Mouse (Mus musculus): Measurements from ENCODE around the gene Nifk. TPM values are rescaled to one million over a fixed set of nuclear protein-coding genes. Genes with fewer than 3 reads are reported as not detected.

The Nifk gene
- polyA plus RNA-seq, 1 experiment, result 40.0 TPM

DNA sequence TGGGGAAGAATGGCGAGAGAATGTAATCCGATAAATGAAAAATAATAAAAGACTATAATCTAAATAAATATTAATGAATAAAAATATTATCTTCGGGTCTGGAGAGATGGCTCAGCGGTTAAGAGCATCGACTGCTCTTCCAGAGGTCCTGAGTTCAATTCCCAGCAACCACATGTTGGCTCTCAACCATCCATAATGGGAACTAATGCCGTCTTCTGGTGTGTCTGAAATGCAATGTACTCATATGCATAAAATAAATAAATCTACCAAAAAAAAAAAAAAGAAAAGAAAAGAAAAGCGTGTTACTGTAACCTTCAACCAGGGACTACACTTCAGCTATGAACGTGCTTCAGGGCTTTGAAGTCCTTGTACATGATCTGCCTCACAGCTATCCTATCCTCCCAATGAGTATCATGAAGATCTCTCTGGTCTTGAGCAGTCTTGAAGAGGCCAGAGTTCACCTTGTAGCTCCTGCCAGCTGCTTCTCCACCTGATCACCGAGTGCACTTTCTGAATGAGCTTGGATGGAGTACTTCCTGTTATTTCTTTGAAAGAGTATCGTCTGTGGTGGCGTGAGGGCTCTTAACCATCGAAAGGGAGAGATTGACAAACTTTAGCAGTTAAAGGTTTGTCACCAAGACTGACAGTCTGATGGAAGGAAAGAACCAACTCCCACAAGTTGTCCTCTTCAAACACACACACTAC, 9.9 kb upstream of the Nifk start, which contains the start of gene Tsn:
Gene Tsn (minus strand): TSS at position 118 of the 705 bp plus-strand sequence.
- Histone ChIP-seq H3K4me3 (replicated peaks; ENCODE audit: control insufficient read depth, low read depth, low read length) (peak within 1 kb of the TSS; percentile 100), H3K27ac (ENCODE audit: control insufficient read depth, insufficient read depth, low read depth, low read length, poor library complexity) (peak within 1 kb of the TSS; percentile 97), H3K4me1 (ENCODE audit: control insufficient read depth, insufficient read depth, low read length) (no peaks in the 10 kb centered on the region; the same call in 1 of the 2 replicates)
- TF ChIP-seq POLR2A (IDR thresholded peaks at IDR 0.05; ENCODE audit: borderline replicate concordance, control insufficient read depth, low read depth, low read length), result no peak
- TF ChIP-seq CTCF (IDR thresholded peaks at IDR 0.05; ENCODE audit: control insufficient read depth, insufficient read depth, low read length), result no peak
- 27% methylated on average over 12 of the region's 12 CpGs for WGBS

DNA sequence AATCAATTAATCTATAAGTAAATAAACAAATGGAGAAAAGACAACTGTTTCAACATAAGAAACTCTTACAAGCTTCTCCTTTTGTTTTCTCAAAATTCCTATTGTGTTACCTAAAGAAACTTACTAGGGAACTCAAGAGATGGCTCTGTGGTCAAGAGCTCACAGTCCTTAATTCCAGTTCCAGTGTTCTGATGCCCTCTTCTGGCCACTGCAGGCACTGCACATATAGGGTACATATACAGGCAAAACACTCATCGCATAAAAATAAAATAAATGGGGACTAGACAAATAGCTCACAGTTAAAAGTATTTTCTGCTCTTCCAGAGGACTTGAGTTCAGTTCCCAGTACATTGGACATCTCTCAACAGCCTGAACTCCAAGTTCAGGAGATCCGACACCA, 943 bp upstream of the Nifk start:
- 74% methylated on average over 2 of the region's 2 CpGs for WGBS

DNA sequence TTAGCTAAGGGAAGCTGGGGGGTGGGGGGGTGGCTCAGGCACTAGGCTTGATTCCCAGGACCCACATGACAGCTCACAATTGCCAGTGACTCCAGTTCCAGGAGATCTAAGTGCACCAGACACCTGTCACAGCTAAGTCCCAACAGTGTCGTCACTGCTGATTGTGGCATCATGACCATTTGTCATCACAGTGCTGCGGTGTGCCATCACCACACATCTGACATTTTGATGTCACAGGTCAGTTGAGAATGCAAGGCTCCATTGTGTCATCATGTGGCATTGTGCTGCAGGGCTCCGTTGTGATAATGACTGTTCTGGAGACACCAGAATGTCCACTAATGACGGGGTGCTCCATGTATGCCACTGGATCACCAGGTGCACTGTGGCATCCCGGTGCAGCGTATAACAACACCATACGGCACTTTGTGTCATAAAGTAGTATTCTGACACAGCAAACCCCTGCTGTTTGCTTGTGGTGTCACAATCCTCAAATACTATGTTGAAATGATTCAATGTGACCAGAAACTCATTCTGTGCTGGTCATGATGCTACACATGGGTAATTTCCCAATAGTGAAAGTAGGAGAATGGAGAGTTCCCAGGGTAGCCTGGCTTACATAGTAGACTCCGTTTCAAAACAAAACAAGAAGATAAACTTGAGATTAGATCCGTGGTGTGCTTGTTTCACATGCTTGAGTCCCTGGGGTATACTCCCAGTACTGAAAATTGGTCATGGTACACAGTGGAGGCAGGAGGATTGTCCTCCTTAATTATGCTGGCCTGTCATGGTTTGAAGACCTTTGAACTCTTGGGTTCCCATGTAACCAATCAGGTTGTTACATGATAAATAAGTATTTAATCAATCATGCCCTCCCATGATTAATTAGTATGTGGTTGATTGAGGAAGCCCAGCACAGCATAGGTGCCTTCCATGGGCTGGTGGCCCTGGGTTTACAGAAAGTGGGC, 13.4 kb downstream of the Nifk start:
- Histone ChIP-seq H3K4me1 (ENCODE audit: control insufficient read depth, insufficient read depth, low read length) (no peaks in the 10 kb centered on the region), H3K27ac (ENCODE audit: control insufficient read depth, insufficient read depth, low read depth, low read length, poor library complexity) (no peak overlapping the region), H3K4me3 (replicated peaks; ENCODE audit: control insufficient read depth, low read depth, low read length) (no peak overlapping the region)
- 62% methylated on average over 9 of the region's 9 CpGs for WGBS
- TF ChIP-seq POLR2A (IDR thresholded peaks at IDR 0.05; ENCODE audit: borderline replicate concordance, control insufficient read depth, low read depth, low read length) (no peak), CTCF (IDR thresholded peaks at IDR 0.05; ENCODE audit: control insufficient read depth, insufficient read depth, low read length) (no peak)

More for the DNA sequence above, 943 bp upstream of the Nifk start:
- H3K4me1 ChIP-seq (ENCODE audit: control insufficient read depth, insufficient read depth, low read length), result peaks cover 1% of the 10 kb centered on the region; the same call in 1 of the 2 replicates
- H3K4me3 ChIP-seq (replicated peaks; ENCODE audit: control insufficient read depth, low read depth, low read length), result no peak overlapping the region
- no peak overlapping the region for H3K27ac ChIP-seq (ENCODE audit: control insufficient read depth, insufficient read depth, low read depth, low read length, poor library complexity)
- no peak for TF ChIP-seq POLR2A (IDR thresholded peaks at IDR 0.05; ENCODE audit: borderline replicate concordance, control insufficient read depth, low read depth, low read length)
- 0 out of 2 replicates have a peak, but pooled peaks have one; percentile 17 for TF ChIP-seq CTCF (IDR thresholded peaks at IDR 0.05; ENCODE audit: control insufficient read depth, insufficient read depth, low read length)

DNA sequence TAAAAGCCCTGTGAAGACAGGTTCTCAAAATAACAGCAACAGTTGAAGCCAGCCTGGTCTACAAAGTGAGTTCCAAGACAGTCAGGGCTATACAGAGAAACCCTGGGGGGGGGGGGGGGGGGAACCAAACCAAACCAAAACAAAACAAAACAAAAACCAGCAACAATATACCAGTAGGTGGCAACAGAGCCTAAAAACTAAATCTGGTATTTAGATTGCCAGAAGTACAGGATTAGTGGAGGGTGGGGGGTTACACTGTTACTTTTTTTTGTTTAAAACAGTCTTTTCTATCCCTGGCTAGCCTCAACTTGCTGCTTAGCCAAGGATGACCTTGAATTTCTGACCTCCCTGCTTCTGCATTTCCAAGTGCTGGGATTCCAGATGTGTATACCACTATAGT, 14.2 kb downstream of the Nifk start:
- TF ChIP-seq CTCF (IDR thresholded peaks at IDR 0.05; ENCODE audit: control insufficient read depth, insufficient read depth, low read length) (no peak), POLR2A (IDR thresholded peaks at IDR 0.05; ENCODE audit: borderline replicate concordance, control insufficient read depth, low read depth, low read length) (no peak)
- Histone ChIP-seq H3K4me1 (ENCODE audit: control insufficient read depth, insufficient read depth, low read length) (no peaks in the 10 kb centered on the region), H3K27ac (ENCODE audit: control insufficient read depth, insufficient read depth, low read depth, low read length, poor library complexity) (no peak overlapping the region), H3K4me3 (replicated peaks; ENCODE audit: control insufficient read depth, low read depth, low read length) (no peak overlapping the region)

DNA sequence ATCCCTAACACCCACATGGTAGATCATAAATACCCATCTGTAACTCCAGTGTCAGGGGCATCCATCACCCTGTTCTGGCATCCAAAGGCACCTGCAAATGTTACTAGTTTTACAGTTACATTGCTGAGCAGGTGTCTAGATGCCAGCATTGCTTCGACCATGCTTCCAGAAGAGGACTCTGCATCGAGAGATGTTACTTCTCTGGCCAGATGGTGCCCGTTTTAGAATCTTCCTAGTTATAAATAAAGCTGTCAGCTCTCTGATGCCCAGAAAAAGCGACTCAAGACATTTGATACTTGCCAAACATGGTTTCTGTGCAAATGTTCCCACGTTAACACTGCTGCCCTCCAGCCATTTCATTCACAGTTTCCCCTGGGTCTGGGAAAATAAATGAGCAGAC, 16.3 kb downstream of the Nifk start:
- H3K4me1 ChIP-seq (ENCODE audit: control insufficient read depth, insufficient read depth, low read length), result no peaks in the 10 kb centered on the region
- H3K27ac ChIP-seq (ENCODE audit: control insufficient read depth, insufficient read depth, low read depth, low read length, poor library complexity), result no peak overlapping the region
- TF ChIP-seq POLR2A (IDR thresholded peaks at IDR 0.05; ENCODE audit: borderline replicate concordance, control insufficient read depth, low read depth, low read length) (no peak), CTCF (IDR thresholded peaks at IDR 0.05; ENCODE audit: control insufficient read depth, insufficient read depth, low read length) (no peak)
- H3K4me3 ChIP-seq (replicated peaks; ENCODE audit: control insufficient read depth, low read depth, low read length), result no peak overlapping the region
- WGBS, result 81% methylated on average over 5 of the region's 5 CpGs

DNA sequence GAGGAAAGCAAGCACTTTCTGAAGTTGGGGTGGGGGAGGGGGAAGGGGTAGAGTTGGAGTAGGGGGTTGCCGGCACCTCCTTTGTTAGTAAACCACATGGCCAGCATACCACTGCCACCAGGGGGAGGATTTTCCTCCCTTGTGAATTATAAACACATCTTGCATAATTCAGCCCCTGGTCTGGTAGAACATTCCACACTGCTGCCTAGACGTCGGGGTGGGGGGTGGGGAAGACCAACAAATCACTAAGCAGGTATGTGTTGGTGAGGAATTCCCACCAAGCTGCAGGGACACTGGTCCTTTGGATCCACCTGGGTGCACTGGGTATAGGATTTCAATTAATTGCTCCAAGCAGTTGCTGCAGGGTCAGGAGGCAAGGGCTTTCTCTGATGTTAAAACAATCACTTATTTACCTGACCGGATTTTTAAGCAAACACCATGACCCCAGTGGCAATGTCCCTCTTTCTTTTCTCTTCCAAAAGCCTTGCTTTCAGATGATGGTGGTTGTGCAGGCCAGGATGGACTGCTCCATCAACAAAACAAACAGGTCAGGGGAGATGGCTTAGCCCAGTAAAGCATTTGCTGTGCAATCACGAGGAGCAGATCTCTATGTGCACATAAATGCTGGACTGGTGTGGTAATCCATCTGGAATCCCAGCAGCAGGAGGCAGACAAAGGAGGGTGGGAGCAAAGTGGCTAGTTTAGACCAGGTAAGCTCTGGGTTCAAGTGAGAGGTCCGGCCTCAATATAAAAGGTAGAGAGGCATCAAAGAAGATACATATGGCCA, 22.2 kb downstream of the Nifk start:
- 42% methylated on average over 6 of the region's 6 CpGs for WGBS
- H3K27ac ChIP-seq (ENCODE audit: control insufficient read depth, insufficient read depth, low read depth, low read length, poor library complexity), result no peak overlapping the region
- no peak overlapping the region for H3K4me3 ChIP-seq (replicated peaks; ENCODE audit: control insufficient read depth, low read depth, low read length)
- TF ChIP-seq POLR2A (IDR thresholded peaks at IDR 0.05; ENCODE audit: borderline replicate concordance, control insufficient read depth, low read depth, low read length) (no peak), CTCF (IDR thresholded peaks at IDR 0.05; ENCODE audit: control insufficient read depth, insufficient read depth, low read length) (no peak)
- H3K4me1 ChIP-seq (ENCODE audit: control insufficient read depth, insufficient read depth, low read length), result no peaks in the 10 kb centered on the region

- no peak overlapping the region for H3K27ac ChIP-seq (ENCODE audit: control insufficient read depth, insufficient read depth, low read depth, low read length, poor library complexity)
- 76% methylated on average over 3 of the region's 3 CpGs for WGBS
- H3K4me3 ChIP-seq (replicated peaks; ENCODE audit: control insufficient read depth, low read depth, low read length), result no peak overlapping the region
- no peaks in the 10 kb centered on the region for H3K4me1 ChIP-seq (ENCODE audit: control insufficient read depth, insufficient read depth, low read length)
- TF ChIP-seq CTCF (IDR thresholded peaks at IDR 0.05; ENCODE audit: control insufficient read depth, insufficient read depth, low read length), result no peak
- no peak for TF ChIP-seq POLR2A (IDR thresholded peaks at IDR 0.05; ENCODE audit: borderline replicate concordance, control insufficient read depth, low read depth, low read length)
Measured at GRCm38 (mm10) chr1:118349922-118350321, 28.3 kb downstream of the Nifk start.

Measured in bone marrow, adult 2 months (tissue).